Mouse (Mus musculus) thymus, adult 2 months (tissue): Measurements from ENCODE around the gene Cp.

ENCODE experiments used
- CTCF ChIP-seq: fragments of 200-500 bp; IDR thresholded peaks from 2 replicates; pipeline ENCODE4 v1.5.1; 2012; ENCODE audit warnings: mild to moderate bottlenecking, control low read depth, low read length, moderate library complexity, borderline replicate concordance; ENCODE audit not compliant: control insufficient read depth, poor library complexity, insufficient read depth; ENCODE audit errors: extremely low read depth
- POLR2A ChIP-seq: fragments of 200-500 bp; IDR thresholded peaks from 2 replicates; pipeline ENCODE4 v1.6.1; 2012; ENCODE audit warnings: mild to moderate bottlenecking, low read length, control low read depth, moderate library complexity; ENCODE audit not compliant: control insufficient read depth, poor library complexity, insufficient read depth; ENCODE audit errors: extremely low read depth

DNA sequence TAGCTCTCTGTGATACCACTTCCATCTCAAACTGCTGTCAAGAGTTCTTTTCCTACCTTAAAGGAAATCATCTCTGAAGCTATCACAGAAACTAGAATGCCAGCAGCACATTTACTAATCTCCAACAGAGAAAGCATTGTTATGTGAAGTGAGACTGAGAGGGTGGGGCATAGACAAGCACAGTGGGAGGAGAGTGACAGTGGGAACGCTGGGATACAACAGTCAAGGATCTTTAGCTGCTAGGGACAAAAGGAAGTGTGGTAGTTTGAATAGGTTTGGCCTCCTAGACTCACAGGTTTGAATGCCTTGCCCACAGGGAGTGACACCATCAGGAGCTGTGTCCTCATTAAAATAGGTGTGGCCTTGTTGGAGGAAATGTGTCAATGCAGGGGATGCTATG, 67.0 kb downstream of the Cp start:
- TF ChIP-seq CTCF (no peak), POLR2A (no peak)
